Mouse (Mus musculus) midbrain, postnatal 0 days (tissue): ENCODE results near the gene Dtx2. TPM values are rescaled to one million over a fixed set of nuclear protein-coding genes. Genes with fewer than 3 reads are reported as not detected.

Source experiments
- ATAC-seq: fragments of 200-750 bp; cut with Nextera tagmentation; 2 replicates; pipeline ENCODE4 v1.8.0; 2017; ENCODE audit warnings: moderate number of reproducible peaks, mild to moderate bottlenecking, moderate TSS enrichment, moderate library complexity; ENCODE audit not compliant: low FRiP score
- DNase-seq: peaks from one replicate; pipeline ENCODE4 v3.0.0-alpha.2; 2015; ENCODE audit warnings: low spot score
- H3K27ac ChIP-seq: fragments of 300-500 bp; sonication (generic); 2 replicates; pipeline ENCODE4 v1.5.1; 2014; ENCODE audit warnings: low read depth, mild to moderate bottlenecking, low read length, mixed read lengths
- H3K27me3 ChIP-seq: fragments of 300-500 bp; sonication (generic); 2 replicates; pipeline ENCODE4 v1.6.1; 2014; ENCODE audit warnings: low read length, control low read depth, mixed read lengths; ENCODE audit not compliant: insufficient read depth
- H3K36me3 ChIP-seq: fragments of 300-500 bp; sonication (generic); 2 replicates; pipeline ENCODE4 v1.6.1; 2014; ENCODE audit warnings: low read length, control low read depth, mixed read lengths; ENCODE audit not compliant: insufficient read depth
- H3K4me1 ChIP-seq: fragments of 300-500 bp; sonication (generic); 2 replicates; pipeline ENCODE4 v1.6.1; 2014; ENCODE audit warnings: mild to moderate bottlenecking, control low read depth, antibody characterized with exemption, low read length, mixed read lengths; ENCODE audit not compliant: insufficient read depth
- H3K4me2 ChIP-seq: fragments of 300-500 bp; sonication (generic); 2 replicates; pipeline ENCODE4 v1.6.1; 2014; ENCODE audit warnings: low read depth, mild to moderate bottlenecking, low read length, mixed read lengths; ENCODE audit not compliant: poor library complexity, severe bottlenecking
- H3K4me3 ChIP-seq: fragments of 300-500 bp; sonication (generic); 2 replicates; pipeline ENCODE4 v1.5.1; 2014; ENCODE audit warnings: low read depth, mild to moderate bottlenecking, low read length, moderate library complexity
- H3K9ac ChIP-seq: fragments of 300-500 bp; sonication (generic); replicated peaks from 2 replicates; pipeline ENCODE4 v1.6.1; 2014; ENCODE audit warnings: mild to moderate bottlenecking, low read length, moderate library complexity, mixed read lengths; ENCODE audit not compliant: poor library complexity, severe bottlenecking
- H3K9me3 ChIP-seq: fragments of 300-500 bp; sonication (generic); 2 replicates; pipeline ENCODE4 v1.6.1; 2016; ENCODE audit warnings: low read length, control low read depth
- CTCF ChIP-seq: IDR thresholded peaks from 2 replicates; pipeline ENCODE4 v1.5.1; 2016; ENCODE audit warnings: antibody characterized with exemption, mild to moderate bottlenecking
- WGBS: fragments of 180-500 bp; shearing (Covaris S2); extraction: QIAGEN DNeasy Blood & Tissue Kit; methylation state at CpG from one replicate; pipeline ENCODE4 v1.1.7; 2014; 5-methylcytosine and 5-hydroxymethylcytosine counted together
- polyA plus RNA-seq: library from polyadenylated mRNA; unstranded; fragments of >200 nt; fragmentation: Nextera tagmentation; extraction: Ambion mirVana; gene quantifications from 2 replicates; pipeline ENCODE4 v1.2.1, GENCODE M21; 2015
- total RNA-seq: library from RNA; depleted of rRNA; stranded (reverse); fragments of >200 nt; gene quantifications from 2 replicates; pipeline ENCODE4 v1.2.3, GENCODE M21; 2014

Gene Dtx2
- total and polyA plus RNA-seq, 2 experiments from 2014 or later: 20.1 to 25.4 TPM

DNA sequence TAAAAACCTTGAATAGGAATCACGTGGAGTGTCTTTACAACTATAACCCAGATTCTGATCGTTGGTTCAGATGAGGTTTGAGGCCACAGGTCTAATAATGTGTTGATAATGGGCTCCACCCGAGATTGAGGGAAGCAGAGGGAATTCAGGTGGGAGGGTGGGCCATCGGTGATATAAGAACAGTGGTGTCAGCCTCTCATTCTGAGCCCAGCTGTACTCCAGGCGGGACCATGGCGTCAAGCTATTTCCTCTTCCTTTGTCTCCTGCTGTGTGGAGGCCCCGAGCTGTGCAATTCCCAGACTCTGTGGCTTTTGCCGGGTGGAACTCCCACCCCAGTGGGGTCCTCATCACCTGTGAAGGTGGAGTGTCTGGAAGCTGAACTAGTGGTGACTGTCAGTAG lies 14.7 kb upstream of the Dtx2 start, which contains the start of gene Zp3:
Zp3 (plus strand) TSS at position 196 of the 400 bp plus-strand sequence.
- H3K4me3 ChIP-seq: no peak within 1 kb of the TSS
- TF ChIP-seq CTCF: no peak
- no peaks in the 10 kb centered on the region for H3K9me3 ChIP-seq
- 72% methylated on average over 8 of the region's 8 CpGs for WGBS
- no peak within 1 kb of the TSS for H3K9ac ChIP-seq
- ATAC-seq (no peak), DNase-seq (no peak)
- no peaks in the 10 kb centered on the region for H3K27me3 ChIP-seq
- H3K27ac ChIP-seq: no peak within 1 kb of the TSS
- no peaks in the 10 kb centered on the region for H3K36me3 ChIP-seq
- H3K4me2 ChIP-seq: no peak within 1 kb of the TSS
- no peaks in the 10 kb centered on the region for H3K4me1 ChIP-seq

DNA sequence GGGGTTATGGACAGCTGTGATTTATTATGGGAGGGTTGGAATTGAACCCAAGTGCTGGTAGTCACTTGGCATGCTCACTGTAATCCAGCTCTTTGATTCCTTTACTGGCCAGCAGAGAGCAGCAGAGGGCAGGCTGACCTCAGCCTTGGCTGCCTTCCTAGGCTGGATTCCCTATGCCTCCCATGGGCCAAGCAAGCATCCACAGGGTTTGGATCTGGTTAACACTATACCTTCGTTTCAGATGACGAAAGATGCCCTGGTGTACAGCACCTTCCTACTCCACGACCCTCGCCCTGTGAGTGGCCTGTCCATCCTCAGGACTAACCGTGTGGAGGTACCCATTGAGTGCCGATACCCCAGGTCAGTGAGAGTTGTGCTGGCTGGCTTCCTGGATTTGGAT lies 12.2 kb upstream of the Dtx2 start:
- Histone ChIP-seq H3K27ac (no peak overlapping the region), H3K9ac (no peak overlapping the region), H3K4me1 (no peaks in the 10 kb centered on the region), H3K9me3 (no peaks in the 10 kb centered on the region), H3K4me3 (no peak overlapping the region), H3K36me3 (no peaks in the 10 kb centered on the region), H3K27me3 (no peaks in the 10 kb centered on the region), H3K4me2 (no peak overlapping the region)
- ATAC-seq (no peak), DNase-seq (peak; percentile 72)
- WGBS: 41% methylated on average over 6 of the region's 6 CpGs
- peak; percentile 81 for TF ChIP-seq CTCF

DNA sequence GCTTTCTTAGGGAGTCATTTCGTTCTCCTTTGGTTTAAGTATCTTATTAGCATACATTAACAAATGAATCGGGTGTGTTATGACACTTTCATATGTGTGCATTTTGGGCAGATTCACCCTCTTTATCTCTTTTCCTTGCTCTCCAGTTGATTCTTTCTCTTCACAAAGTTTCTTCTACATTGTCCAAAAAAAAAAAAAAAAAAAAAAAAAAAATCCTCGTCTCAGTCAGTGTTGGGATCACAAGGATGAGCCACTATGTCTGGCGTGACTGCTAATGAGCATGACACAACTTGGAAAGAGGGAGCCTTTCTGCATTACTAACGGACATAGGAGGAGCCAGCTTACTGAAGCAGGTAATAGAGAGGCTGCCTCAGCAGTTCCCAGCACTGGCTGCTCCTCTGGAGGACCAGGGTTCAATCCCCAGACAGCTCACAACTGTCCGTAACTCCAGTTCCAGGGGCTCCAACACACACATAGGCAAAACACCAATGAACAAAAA lies 10.0 kb upstream of the Dtx2 start:
- no peak for ATAC-seq

DNA sequence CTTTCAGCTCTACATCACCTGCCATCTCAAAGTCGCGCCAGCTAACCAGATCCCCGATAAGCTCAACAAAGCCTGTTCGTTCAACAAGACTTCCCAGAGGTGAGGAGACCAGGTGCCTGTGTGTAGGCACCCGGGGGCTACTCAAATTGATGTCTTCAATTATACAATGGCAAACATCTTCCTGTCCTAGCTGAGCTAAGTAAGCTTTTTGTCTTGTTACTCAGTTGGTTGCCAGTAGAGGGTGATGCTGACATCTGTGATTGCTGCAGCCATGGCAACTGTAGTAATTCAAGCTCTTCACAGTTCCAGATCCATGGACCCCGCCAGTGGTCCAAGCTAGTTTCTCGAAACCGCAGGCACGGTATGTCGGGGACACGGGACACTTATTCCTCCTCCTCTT lies 7.4 kb upstream of the Dtx2 start:
- peak; percentile 71 for TF ChIP-seq CTCF
- no peaks in the 10 kb centered on the region for H3K27me3 ChIP-seq
- no peaks in the 10 kb centered on the region for H3K9me3 ChIP-seq
- no peak overlapping the region for H3K27ac ChIP-seq
- H3K4me1 ChIP-seq: no peaks in the 10 kb centered on the region
- ATAC-seq (no peak), DNase-seq (peak; percentile 69)
- no peak overlapping the region for H3K9ac ChIP-seq
- no peak overlapping the region for H3K4me2 ChIP-seq
- H3K36me3 ChIP-seq: no peaks in the 10 kb centered on the region
- no peak overlapping the region for H3K4me3 ChIP-seq
- WGBS: 55% methylated on average over 11 of the region's 11 CpGs

More for the DNA sequence above, 10.0 kb upstream of the Dtx2 start:
- no peak overlapping the region for H3K9ac ChIP-seq
- WGBS: 61% methylated on average over 6 of the region's 6 CpGs
- no peaks in the 10 kb centered on the region for H3K9me3 ChIP-seq
- no peak for TF ChIP-seq CTCF
- H3K4me1 ChIP-seq: no peaks in the 10 kb centered on the region
- no peaks in the 10 kb centered on the region for H3K36me3 ChIP-seq
- no peak overlapping the region for H3K4me2 ChIP-seq
- H3K4me3 ChIP-seq: no peak overlapping the region
- no peak for DNase-seq
- H3K27me3 ChIP-seq: no peaks in the 10 kb centered on the region
- no peak overlapping the region for H3K27ac ChIP-seq

DNA sequence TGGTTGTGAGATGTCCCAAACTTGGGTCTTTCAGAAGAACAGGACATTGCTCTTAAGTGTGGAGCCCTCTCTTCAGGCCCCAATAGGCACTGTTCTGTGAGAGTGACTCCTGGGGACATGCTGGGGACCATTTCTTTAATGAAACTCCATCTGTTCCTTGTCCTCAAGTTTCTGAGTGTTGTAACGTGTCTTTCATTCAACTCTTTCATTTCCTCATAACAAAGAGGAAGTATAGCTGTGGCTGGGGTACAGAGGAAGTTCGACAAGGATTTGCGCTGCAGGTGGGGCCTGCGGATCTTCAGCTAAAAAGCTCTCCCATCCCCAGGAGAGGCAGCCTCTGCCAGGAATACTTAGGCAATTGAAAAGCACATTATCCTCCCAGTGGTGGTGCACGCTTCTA lies 4.0 kb upstream of the Dtx2 start:
- ATAC-seq: no peak
- H3K9me3 ChIP-seq: no peaks in the 10 kb centered on the region
- 66% methylated on average over 5 of the region's 5 CpGs for WGBS

DNA sequence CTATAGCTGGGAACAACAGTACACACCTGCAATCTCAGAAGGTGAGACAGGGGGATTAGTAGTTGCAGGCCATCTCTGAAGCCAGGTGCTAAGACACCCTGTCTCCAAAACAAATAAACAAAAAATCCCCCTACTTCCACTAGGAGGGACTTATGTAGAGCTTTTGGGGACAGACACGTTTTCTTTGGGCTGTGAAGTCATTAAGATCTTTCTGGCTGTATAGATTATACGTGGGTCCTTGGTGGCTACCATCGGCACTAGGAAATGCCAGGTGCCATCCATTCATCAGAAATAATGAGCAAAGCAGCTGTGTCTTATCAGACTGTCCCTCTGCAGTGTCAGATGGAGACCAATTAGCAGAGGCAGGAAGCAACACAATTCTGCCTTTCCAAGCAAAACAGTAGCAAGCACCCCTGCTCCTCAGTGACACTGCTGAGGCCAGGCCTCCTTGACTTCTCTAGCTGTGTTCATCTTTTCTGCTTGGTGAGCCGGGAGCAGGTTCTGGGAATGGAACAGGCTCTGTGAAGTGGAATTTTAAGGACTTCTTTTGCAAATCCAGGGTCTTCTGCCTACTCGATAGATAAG lies 1.1 kb upstream of the Dtx2 start:
- H3K9me3 ChIP-seq: no peaks in the 10 kb centered on the region
- H3K9ac ChIP-seq: no peak overlapping the region
- no peak overlapping the region for H3K4me2 ChIP-seq
- 55% methylated on average over 5 of the region's 5 CpGs for WGBS
- no peak for TF ChIP-seq CTCF
- no peak overlapping the region for H3K27ac ChIP-seq
- no peak overlapping the region for H3K4me3 ChIP-seq
- no peak for ATAC-seq
- DNase-seq: no peak
- H3K27me3 ChIP-seq: no peaks in the 10 kb centered on the region
- peaks cover 11% of the 10 kb centered on the region; the same call in 1 of the 2 replicates for H3K4me1 ChIP-seq
- H3K36me3 ChIP-seq: no peaks in the 10 kb centered on the region

More for the DNA sequence above, 4.0 kb upstream of the Dtx2 start:
- Histone ChIP-seq H3K4me3 (no peak overlapping the region), H3K4me1 (peaks cover 3% of the 10 kb centered on the region; the same call in 1 of the 2 replicates), H3K36me3 (no peaks in the 10 kb centered on the region), H3K4me2 (no peak overlapping the region), H3K9ac (no peak overlapping the region), H3K27me3 (no peaks in the 10 kb centered on the region), H3K27ac (no peak overlapping the region)
- DNase-seq: no peak
- no peak for TF ChIP-seq CTCF
